Mouse (Mus musculus): Measurements from ENCODE around the gene Arhgef12. TPM values are rescaled to one million over a fixed set of nuclear protein-coding genes. Genes with fewer than 3 reads are reported as not detected.

Gene Arhgef12
- total and polyA plus RNA-seq, 3 experiments: 5.9 to 76.3 (median 53.3) TPM

GRCm38 (mm10) chr9:43067896-43068295 lies 39.1 kb downstream of the Arhgef12 start:
- ATAC-seq (ENCODE audit: extremely low read depth, insufficient number of reproducible peaks, low FRiP score, poor library complexity, severe bottlenecking) (no peak), DNase-seq (ENCODE audit: low spot score) (no peak)
- no peak for TF ChIP-seq POLR2AphosphoS5 (IDR thresholded peaks at IDR 0.05; ENCODE audit: insufficient replicate concordance, low read depth, low read length)
- TF ChIP-seq GATA2 (IDR thresholded peaks at IDR 0.05; ENCODE audit: borderline replicate concordance, low read depth, low read length): no peak
- no peak for TF ChIP-seq GATA1 (IDR thresholded peaks at IDR 0.05; ENCODE audit: borderline replicate concordance, low read length)
- TF ChIP-seq TAL1 (conservative IDR thresholded peaks at IDR 0.05; ENCODE audit: low read depth, low read length): no peak
- no peak for TF ChIP-seq CTCF (IDR thresholded peaks at IDR 0.05; ENCODE audit: low read depth, low read length)
- H3K4me3 ChIP-seq (ENCODE audit: low read depth, low read length): no peak overlapping the region
- no peaks in the 10 kb centered on the region for H3K9me3 ChIP-seq (replicated peaks)
- peaks cover 30% of the 10 kb centered on the region for H3K36me3 ChIP-seq (replicated peaks)
- H3K4me1 ChIP-seq (ENCODE audit: insufficient read depth, low read depth, low read length): peaks cover 2% of the 10 kb centered on the region
- H3K27me3 ChIP-seq (ENCODE audit: insufficient read depth, low read length): no peaks in the 10 kb centered on the region

GRCm38 (mm10) chr9:43065231-43065630 lies 41.8 kb downstream of the Arhgef12 start:
- ATAC-seq (ENCODE audit: extremely low read depth, insufficient number of reproducible peaks, low FRiP score, poor library complexity, severe bottlenecking) (no peak), DNase-seq (ENCODE audit: low spot score) (no peak)
- H3K4me1 ChIP-seq (ENCODE audit: insufficient read depth, low read depth, low read length): peaks cover 2% of the 10 kb centered on the region
- peaks cover 30% of the 10 kb centered on the region for H3K36me3 ChIP-seq (replicated peaks)
- H3K27me3 ChIP-seq (ENCODE audit: insufficient read depth, low read length): no peaks in the 10 kb centered on the region
- H3K9me3 ChIP-seq (replicated peaks): peaks cover 6% of the 10 kb centered on the region; the same call in 1 of the 2 replicates
- H3K4me3 ChIP-seq (ENCODE audit: low read depth, low read length): no peak overlapping the region
- TF ChIP-seq GATA1 (IDR thresholded peaks at IDR 0.05; ENCODE audit: borderline replicate concordance, low read length) (no peak), CTCF (IDR thresholded peaks at IDR 0.05; ENCODE audit: low read depth, low read length) (no peak), TAL1 (conservative IDR thresholded peaks at IDR 0.05; ENCODE audit: low read depth, low read length) (no peak)

GRCm38 (mm10) chr9:43061545-43061944 lies 45.5 kb downstream of the Arhgef12 start:
- Histone ChIP-seq H3K36me3 (replicated peaks) (peaks cover 14% of the 10 kb centered on the region), H3K27me3 (ENCODE audit: insufficient read depth, low read length) (no peaks in the 10 kb centered on the region), H3K4me3 (ENCODE audit: low read depth, low read length) (no peak overlapping the region), H3K4me1 (ENCODE audit: insufficient read depth, low read depth, low read length) (no peaks in the 10 kb centered on the region), H3K9me3 (replicated peaks) (peaks cover 6% of the 10 kb centered on the region; the same call in 1 of the 2 replicates)
- TF ChIP-seq POLR2AphosphoS5 (IDR thresholded peaks at IDR 0.05; ENCODE audit: insufficient replicate concordance, low read depth, low read length) (no peak), TAL1 (conservative IDR thresholded peaks at IDR 0.05; ENCODE audit: low read depth, low read length) (no peak), GATA2 (IDR thresholded peaks at IDR 0.05; ENCODE audit: borderline replicate concordance, low read depth, low read length) (no peak), CTCF (IDR thresholded peaks at IDR 0.05; ENCODE audit: low read depth, low read length) (no peak), GATA1 (IDR thresholded peaks at IDR 0.05; ENCODE audit: borderline replicate concordance, low read length) (no peak)
- no peak for DNase-seq (ENCODE audit: low spot score)
- no peak for ATAC-seq (ENCODE audit: extremely low read depth, insufficient number of reproducible peaks, low FRiP score, poor library complexity, severe bottlenecking)

GRCm38 (mm10) chr9:43050391-43050790 lies 56.6 kb downstream of the Arhgef12 start:
- no peak for DNase-seq (ENCODE audit: low spot score)

GRCm38 (mm10) chr9:43044481-43044880 lies 62.6 kb downstream of the Arhgef12 start:
- H3K4me1 ChIP-seq (ENCODE audit: insufficient read depth, low read depth, low read length): no peaks in the 10 kb centered on the region
- H3K9me3 ChIP-seq (replicated peaks): no peaks in the 10 kb centered on the region
- H3K4me3 ChIP-seq (ENCODE audit: low read depth, low read length): no peak overlapping the region
- no peak for TF ChIP-seq GATA1 (IDR thresholded peaks at IDR 0.05; ENCODE audit: borderline replicate concordance, low read length)
- TF ChIP-seq GATA2 (IDR thresholded peaks at IDR 0.05; ENCODE audit: borderline replicate concordance, low read depth, low read length): no peak
- no peak for TF ChIP-seq TAL1 (conservative IDR thresholded peaks at IDR 0.05; ENCODE audit: low read depth, low read length)
- no peak for TF ChIP-seq POLR2AphosphoS5 (IDR thresholded peaks at IDR 0.05; ENCODE audit: insufficient replicate concordance, low read depth, low read length)
- no peak for TF ChIP-seq CTCF (IDR thresholded peaks at IDR 0.05; ENCODE audit: low read depth, low read length)
- H3K36me3 ChIP-seq (replicated peaks): peaks cover 32% of the 10 kb centered on the region
- H3K27me3 ChIP-seq (ENCODE audit: insufficient read depth, low read length): no peaks in the 10 kb centered on the region
- ATAC-seq (ENCODE audit: extremely low read depth, insufficient number of reproducible peaks, low FRiP score, poor library complexity, severe bottlenecking) (no peak), DNase-seq (ENCODE audit: low spot score) (no peak)

More at GRCm38 (mm10) chr9:43050391-43050790, 56.6 kb downstream of the Arhgef12 start:
- Histone ChIP-seq H3K9me3 (replicated peaks) (peaks cover 4% of the 10 kb centered on the region), H3K27me3 (ENCODE audit: insufficient read depth, low read length) (no peaks in the 10 kb centered on the region), H3K4me1 (ENCODE audit: insufficient read depth, low read depth, low read length) (no peaks in the 10 kb centered on the region), H3K36me3 (replicated peaks) (peaks cover 13% of the 10 kb centered on the region), H3K4me3 (ENCODE audit: low read depth, low read length) (no peak overlapping the region)
- no peak for ATAC-seq (ENCODE audit: extremely low read depth, insufficient number of reproducible peaks, low FRiP score, poor library complexity, severe bottlenecking)
- TF ChIP-seq GATA1 (IDR thresholded peaks at IDR 0.05; ENCODE audit: borderline replicate concordance, low read length) (no peak), POLR2AphosphoS5 (IDR thresholded peaks at IDR 0.05; ENCODE audit: insufficient replicate concordance, low read depth, low read length) (no peak), GATA2 (IDR thresholded peaks at IDR 0.05; ENCODE audit: borderline replicate concordance, low read depth, low read length) (no peak), TAL1 (conservative IDR thresholded peaks at IDR 0.05; ENCODE audit: low read depth, low read length) (no peak), CTCF (IDR thresholded peaks at IDR 0.05; ENCODE audit: low read depth, low read length) (no peak)

GRCm38 (mm10) chr9:43038466-43038865 lies 68.6 kb downstream of the Arhgef12 start:
- ATAC-seq (ENCODE audit: extremely low read depth, insufficient number of reproducible peaks, low FRiP score, poor library complexity, severe bottlenecking) (no peak), DNase-seq (ENCODE audit: low spot score) (no peak)
- Histone ChIP-seq H3K36me3 (replicated peaks) (peaks cover 62% of the 10 kb centered on the region), H3K4me3 (ENCODE audit: low read depth, low read length) (no peak overlapping the region), H3K9me3 (replicated peaks) (no peaks in the 10 kb centered on the region), H3K27me3 (ENCODE audit: insufficient read depth, low read length) (no peaks in the 10 kb centered on the region), H3K4me1 (ENCODE audit: insufficient read depth, low read depth, low read length) (peaks cover 25% of the 10 kb centered on the region)
- no peak for TF ChIP-seq POLR2AphosphoS5 (IDR thresholded peaks at IDR 0.05; ENCODE audit: insufficient replicate concordance, low read depth, low read length)
- TF ChIP-seq GATA1 (IDR thresholded peaks at IDR 0.05; ENCODE audit: borderline replicate concordance, low read length): no peak
- TF ChIP-seq GATA2 (IDR thresholded peaks at IDR 0.05; ENCODE audit: borderline replicate concordance, low read depth, low read length): no peak
- no peak for TF ChIP-seq TAL1 (conservative IDR thresholded peaks at IDR 0.05; ENCODE audit: low read depth, low read length)
- no peak for TF ChIP-seq CTCF (IDR thresholded peaks at IDR 0.05; ENCODE audit: low read depth, low read length)

Measured in G1E (cell line).